Mouse (Mus musculus) gastrocnemius, adult 8-10 months (tissue): Measurements from ENCODE around the gene Ing4. TPM values are rescaled to one million over a fixed set of nuclear protein-coding genes. Genes with fewer than 3 reads are reported as not detected.
A peak's percentile ranks its signal among the peaks of the same experiment; 100 is the strongest.

Experiments
- DNase-seq, 2 experiments: peaks; one replicate each; pipeline ENCODE4 v3.0.0; 2022; ENCODE audit warnings: low spot score in 2 of 2
- microRNA-seq: library from miRNA; unstranded; fragments of <30 nt; microRNA quantifications from one replicate; pipeline ENCODE4 v1.2.0, GENCODE M21; 2022
- total RNA-seq, 4 experiments: library from RNA; stranded (reverse); gene quantifications; 2 replicates each; pipeline ENCODE4 v1.2.4; 2022

Ing4 gene
- total RNA-seq, 4 experiments from 2014 or later, result 19.8 to 22.3 (median 20.7) TPM

DNA sequence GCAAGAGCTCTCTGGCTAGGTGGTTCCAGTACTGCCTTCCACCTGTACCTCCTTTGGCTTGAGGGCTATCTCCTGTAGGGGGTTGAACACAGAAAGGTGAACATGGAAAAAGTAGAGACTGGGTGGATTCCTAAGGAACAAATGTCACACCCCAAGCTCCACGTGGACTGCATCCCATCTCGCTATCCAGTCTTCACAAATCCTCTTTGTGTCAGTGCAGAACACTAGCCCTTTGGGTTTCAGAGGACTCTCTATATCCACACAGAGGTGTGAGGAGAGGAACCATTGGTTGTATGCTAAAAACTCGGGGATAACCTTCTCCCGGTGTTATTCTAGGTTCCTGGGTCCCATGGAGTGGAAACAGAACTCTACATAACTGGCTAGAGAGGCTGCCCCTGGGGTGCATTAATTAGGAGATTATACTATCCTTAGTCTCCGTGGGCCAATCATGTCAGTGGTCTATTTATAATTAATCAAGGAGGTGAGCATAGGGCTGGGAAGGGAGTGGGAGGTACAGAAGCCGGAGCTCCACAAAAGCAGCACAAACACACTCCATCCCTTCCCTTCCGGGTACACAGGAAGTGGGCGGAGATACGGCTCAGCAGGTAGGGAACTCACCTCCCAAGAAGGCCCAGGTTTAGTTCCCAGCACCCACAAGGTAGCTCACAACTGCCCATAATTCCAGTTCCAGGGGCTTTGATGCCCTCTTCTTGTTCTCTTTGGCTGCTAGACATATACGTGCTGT, 51.0 kb downstream of the Ing4 start:
- DNase-seq, result no peak

DNA sequence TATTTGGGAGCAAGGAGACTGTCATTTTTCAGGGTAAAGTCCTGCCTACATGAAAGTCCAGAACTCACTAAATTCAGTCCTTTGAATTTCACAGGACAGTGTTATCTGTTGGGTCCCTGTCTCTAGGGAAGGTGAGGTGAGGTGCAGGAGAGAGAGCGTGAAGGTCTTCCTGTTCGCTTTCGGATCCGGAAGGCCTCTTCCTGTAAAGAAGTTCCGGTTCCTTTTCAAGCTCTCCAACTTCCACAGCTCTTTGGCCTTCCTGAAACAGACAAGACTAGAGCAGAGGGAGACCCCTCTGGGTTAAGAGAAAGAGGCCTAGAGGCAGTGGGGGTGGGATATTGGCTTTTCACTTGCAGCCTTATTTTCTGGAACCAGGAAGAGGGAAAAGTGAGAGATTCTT, 52.8 kb downstream of the Ing4 start:
- DNase-seq, result no peak

DNA sequence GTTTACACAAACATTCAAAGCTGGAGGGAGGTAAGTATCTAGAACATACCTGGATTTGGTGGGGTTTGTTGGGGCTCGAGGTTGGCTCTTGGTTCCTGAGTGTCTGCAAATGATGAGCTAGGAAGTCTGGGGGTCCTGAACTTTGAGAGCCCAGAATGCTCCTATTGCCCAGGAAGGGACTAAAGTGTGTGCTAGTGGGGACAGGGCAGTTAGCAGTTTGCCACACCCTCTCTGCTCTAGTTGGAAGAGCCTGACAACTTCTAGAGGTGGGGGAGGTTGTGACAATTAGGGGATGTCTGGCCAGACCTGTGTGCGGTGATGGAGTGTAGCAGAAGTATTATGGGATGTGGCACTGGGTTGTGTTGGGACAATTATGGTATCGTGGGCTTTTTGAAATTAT, 55.3 kb downstream of the Ing4 start:
- DNase-seq, result no peak

DNA sequence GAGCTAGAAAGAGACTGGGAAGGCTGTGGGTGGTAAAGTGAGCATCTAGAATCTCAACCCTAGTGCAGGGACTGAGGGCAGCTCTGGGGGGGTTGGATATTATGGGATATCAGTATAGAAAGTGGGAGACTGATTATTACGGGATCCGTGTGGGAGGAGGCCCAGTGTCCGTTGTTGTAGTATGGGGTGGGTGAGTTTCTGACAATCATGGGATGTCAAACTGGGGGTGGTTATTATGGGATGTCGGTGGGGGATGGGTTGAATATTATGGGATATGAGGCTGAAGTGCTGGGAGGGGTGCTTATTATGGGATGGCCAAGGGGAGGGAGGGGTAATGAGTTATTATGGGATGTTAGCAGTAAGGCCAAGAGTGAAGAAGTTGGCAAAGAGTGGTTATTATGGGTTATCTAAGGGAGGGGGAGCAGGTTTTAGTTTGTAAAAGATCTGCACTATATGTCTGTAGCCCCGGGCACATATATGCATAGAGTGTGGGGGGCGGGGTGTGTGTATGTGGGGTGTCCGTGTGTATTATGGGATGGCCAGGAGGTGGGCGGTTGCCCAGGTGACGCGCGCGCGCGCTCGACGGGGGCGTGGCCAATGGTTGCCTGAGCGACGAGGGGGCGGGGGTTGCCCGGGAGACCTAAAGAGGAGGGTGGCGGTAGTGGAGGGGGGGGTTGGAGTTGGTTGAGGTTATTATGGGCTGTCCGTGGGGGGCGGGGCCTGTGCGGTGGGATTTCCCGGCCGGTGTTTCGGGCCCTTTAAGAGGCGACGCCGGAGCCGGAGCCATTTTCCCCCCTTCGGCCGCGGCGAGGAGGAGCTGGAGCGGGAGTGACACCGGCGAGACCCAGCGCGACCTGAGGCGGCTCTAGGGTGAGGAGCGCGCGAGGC, 56.1 kb downstream of the Ing4 start, which contains the start of gene Chd4:
TSS of gene Chd4 (plus strand) at position 591 of the 888 bp plus-strand sequence.
- DNase-seq, result peak; percentile 89 to 95

DNA sequence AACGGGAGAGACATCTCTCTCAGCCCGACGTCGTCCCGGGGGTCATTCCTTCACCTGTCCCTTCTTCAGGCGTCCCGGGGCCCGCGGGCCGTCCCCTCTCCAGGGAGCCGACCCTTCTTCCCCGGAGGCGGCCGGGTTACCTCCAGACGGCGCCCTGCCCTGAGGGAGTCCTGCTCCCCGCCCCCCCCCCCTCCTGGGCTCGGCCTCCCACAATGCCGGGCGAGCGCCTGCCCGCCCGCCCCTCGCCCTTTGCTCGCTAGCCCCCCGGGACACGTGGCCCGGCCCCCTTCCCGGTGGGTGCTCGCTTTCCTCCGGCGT, 56.7 kb downstream of the Ing4 start:
- no peak for DNase-seq

DNA sequence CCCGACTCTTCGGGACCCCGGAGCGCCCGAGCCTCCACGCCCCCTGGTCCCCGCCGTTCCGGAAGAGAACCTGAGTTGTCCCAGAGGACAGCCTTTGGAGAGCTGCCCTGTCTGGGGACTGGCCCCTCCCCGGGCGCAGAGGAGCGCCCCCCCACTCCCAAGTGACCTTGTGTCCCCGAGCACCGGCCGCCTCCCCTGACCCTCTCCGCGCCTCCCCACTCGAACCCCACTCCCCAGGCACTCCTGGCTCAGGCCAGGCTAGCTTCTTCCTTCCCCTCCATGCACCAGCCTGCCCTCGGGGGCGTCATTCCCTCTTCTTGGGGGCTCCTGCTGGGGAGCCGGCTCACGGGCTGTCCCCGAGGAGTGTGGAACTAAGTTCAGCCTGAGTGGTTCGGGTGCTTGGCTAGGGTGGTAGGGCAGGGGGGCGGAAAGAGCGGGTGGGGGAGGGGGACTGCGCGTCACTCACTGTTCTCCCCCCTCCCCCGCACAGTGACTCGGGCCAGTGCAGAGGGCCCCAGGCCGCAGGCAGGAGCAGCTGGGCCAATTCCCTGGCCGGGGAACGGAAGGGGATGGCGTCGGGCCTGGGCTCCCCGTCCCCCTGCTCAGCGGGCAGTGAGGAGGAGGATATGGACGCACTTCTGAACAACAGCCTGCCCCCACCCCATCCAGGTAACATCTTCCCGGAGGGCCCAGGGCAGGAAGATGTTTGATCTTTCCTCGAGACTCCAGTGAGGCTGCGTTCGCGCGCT, 57.2 kb downstream of the Ing4 start:
- DNase-seq, result peak; percentile 61 to 63

DNA sequence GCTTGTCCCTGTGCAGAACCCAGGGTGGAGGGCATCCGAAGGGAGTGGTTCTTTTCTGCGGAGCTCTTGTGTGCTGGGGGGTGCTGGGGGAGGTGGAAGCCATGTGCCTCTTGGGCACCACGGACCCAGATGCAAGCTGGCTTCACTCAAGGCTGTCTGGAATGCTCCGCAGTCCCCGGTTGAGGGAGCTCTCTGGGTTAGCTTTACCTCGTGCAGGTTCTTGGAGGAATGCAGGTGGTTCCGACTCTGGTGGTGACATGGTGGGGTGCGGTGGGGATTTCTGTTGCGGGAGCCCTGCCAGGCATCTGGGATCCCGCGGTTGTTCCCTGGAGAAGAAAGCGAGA, 57.8 kb downstream of the Ing4 start:
- DNase-seq, result no peak

DNA sequence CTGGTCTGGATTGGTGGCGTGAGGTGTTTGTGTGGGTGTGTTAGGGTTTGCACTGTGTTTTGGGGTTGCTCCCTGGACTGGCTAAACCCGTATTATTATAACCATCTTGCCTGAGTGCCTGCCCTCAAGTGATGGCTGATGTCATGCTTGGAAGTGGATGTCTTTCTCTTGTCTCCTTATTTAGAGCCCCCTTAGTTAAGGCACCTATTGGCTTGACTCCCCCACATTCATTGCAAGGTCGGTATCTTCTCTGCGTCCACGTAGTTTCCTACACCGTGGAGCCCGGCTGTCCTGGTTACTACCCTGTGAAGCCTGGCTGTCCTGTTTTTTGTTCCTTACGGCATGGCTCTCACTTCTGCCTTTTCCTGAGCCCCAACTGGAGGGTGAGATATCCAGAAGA, 58.4 kb downstream of the Ing4 start:
- no peak for DNase-seq

DNA sequence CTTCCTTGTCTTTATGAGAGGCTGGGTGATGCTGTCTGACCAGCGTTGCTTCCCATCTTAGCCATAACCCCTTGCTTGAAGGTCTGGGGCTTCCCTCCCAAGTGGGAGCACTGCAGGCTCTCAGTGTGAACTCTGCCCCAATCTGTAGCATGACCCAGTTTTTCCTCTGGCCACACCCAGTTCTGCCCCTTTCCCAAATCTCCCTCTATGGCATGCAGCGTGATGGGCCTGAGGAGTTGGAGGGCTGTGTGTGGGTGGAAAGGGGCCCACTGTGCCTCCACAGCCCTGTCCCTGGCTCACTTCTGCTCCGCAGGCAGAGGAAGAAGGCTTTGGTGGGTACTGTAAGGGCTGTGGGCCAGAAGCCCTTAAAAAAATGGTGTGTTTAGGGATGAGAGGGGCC, 59.0 kb downstream of the Ing4 start:
- no peak for DNase-seq

Small RNAs within 50 kb of the gene (microRNA-seq; reads per million reads assigned to microRNA genes)
- not detected for gene Mir7045

Other genes with a start within 250 kb of the Ing4 start
- 1 to 10 TPM; 1.9 to 4.1 (median 2.9) TPM for gene Spsb2, start 231.1 kb upstream of the Ing4 start, total RNA-seq
- gene Tpi1, start 225.5 kb upstream of the Ing4 start, total RNA-seq, result 1,000 to 10,000 TPM; 2,418 to 2,798 (median 2,572) TPM
- 10 to 100 TPM; 44.3 to 48.1 (median 45.2) TPM for gene Usp5, start 210.3 kb upstream of the Ing4 start, total RNA-seq
- gene Cdca3, start 210.2 kb upstream of the Ing4 start, total RNA-seq, result under 1 TPM; 0.31 to 0.51 (median 0.37) TPM
- 1 to 10 TPM in 2 of 4 experiments, under 1 TPM in 2; 0.70 to 1.1 (median 1.0) TPM for gene Gnb3, start 199.5 kb upstream of the Ing4 start, total RNA-seq
- gene P3h3, start 182.0 kb upstream of the Ing4 start, total RNA-seq, result 1 to 10 TPM; 2.0 to 4.5 (median 3.3) TPM
- not detected for gene Gpr162, start 175.8 kb upstream of the Ing4 start, total RNA-seq
- under 1 TPM in 1 of 4 experiments, not detected in 3; 0.11 TPM for gene Cd4, start 151.5 kb upstream of the Ing4 start, total RNA-seq
- under 1 TPM in 1 of 4 experiments, not detected in 3; 0.31 TPM for gene Lag3, start 128.1 kb upstream of the Ing4 start, total RNA-seq
- 10 to 100 TPM; 64.6 to 83.2 (median 76.8) TPM for gene Ptms, start 119.7 kb upstream of the Ing4 start, total RNA-seq
- gene Mlf2, start 108.4 kb upstream of the Ing4 start, total RNA-seq, result 100 to 1,000 TPM; 192 to 219 (median 202) TPM
- 100 to 1,000 TPM; 122 to 142 (median 131) TPM for gene Cops7a, start 74.2 kb upstream of the Ing4 start, total RNA-seq
- gene Pianp, start 43.1 kb upstream of the Ing4 start, total RNA-seq, result under 1 TPM in 3 of 4 experiments, not detected in 1; 0.19 to 0.70 (median 0.36) TPM
- 10 to 100 TPM; 24.3 to 29.7 (median 27.4) TPM for gene Zfp384, start 30.6 kb upstream of the Ing4 start, total RNA-seq
- 1 to 10 TPM in 3 of 4 experiments, under 1 TPM in 1; 0.97 to 2.5 (median 1.5) TPM for gene Acrbp, start 9.9 kb downstream of the Ing4 start, total RNA-seq
- under 1 TPM in 1 of 4 experiments, not detected in 3; 0.20 TPM for gene Lpar5, start 28.2 kb downstream of the Ing4 start, total RNA-seq
- gene Chd4, start 56.2 kb downstream of the Ing4 start, total RNA-seq, result 10 to 100 TPM; 72.6 to 77.3 (median 74.3) TPM
- gene Nop2, start 92.1 kb downstream of the Ing4 start, total RNA-seq, result 10 to 100 TPM; 16.3 to 21.1 (median 19.0) TPM
- gene Iffo1, start 105.5 kb downstream of the Ing4 start, total RNA-seq, result 1 to 10 TPM; 6.6 to 8.9 (median 7.5) TPM
- gene Gapdh, start 126.7 kb downstream of the Ing4 start, total RNA-seq, result over 10,000 TPM; 10,104 to 14,130 (median 11,228) TPM
- 10 to 100 TPM in 2 of 4 experiments, 1 to 10 TPM in 2; 7.3 to 14.0 (median 9.1) TPM for gene Ncapd2, start 151.9 kb downstream of the Ing4 start, total RNA-seq
- 100 to 1,000 TPM; 224 to 255 (median 228) TPM for gene Mrpl51, start 152.0 kb downstream of the Ing4 start, total RNA-seq
- 10 to 100 TPM; 15.1 to 16.8 (median 15.5) TPM for gene Vamp1, start 175.8 kb downstream of the Ing4 start, total RNA-seq
- gene Tapbpl, start 192.1 kb downstream of the Ing4 start, total RNA-seq, result 1 to 10 TPM; 1.6 to 2.3 (median 2.0) TPM
- under 1 TPM in 2 of 4 experiments, not detected in 2; 0.36 to 0.53 TPM for gene Cd27, start 197.2 kb downstream of the Ing4 start, total RNA-seq
- not detected for gene Tuba3a, start 246.3 kb downstream of the Ing4 start, total RNA-seq